Mouse (Mus musculus): Measurements from ENCODE around the gene Auh. TPM values are rescaled to one million over a fixed set of nuclear protein-coding genes. Genes with fewer than 3 reads are reported as not detected.

Gene Auh
- polyA plus RNA-seq, 1 experiment: 39.7 TPM

DNA sequence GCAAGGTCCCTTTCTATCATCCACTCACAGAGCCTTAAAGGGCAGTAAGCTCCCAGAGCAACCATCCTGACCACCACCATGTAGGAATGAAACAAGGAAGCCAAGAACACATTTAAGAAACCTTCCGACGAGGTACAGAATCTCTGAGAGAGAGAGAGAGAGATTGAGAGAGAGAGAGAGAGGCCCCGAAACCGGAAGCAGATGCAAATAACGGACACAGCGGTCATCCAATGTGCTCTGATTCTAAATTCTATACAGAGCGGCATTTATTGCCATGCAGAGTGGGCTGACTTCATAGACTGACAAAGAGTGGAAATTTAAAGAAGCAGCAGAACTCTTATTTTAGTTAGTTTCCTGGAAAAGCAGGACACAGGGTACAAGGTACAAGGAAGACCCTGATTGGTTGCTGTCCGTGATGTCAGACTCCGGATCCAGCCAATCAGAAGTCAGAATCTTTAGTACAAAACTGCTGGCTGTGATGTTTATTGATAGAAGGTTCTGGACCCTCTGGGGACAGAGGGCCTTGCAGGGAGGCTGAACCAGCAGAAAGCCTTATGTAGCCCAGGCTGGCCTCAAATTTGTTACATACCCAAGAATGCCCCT is 137.1 kb downstream of the Auh start:
- TF ChIP-seq CTCF (IDR thresholded peaks at IDR 0.05; ENCODE audit: borderline replicate concordance, extremely low read depth, insufficient read depth, insufficient read length) (no peak), POLR2A (IDR thresholded peaks at IDR 0.05; ENCODE audit: borderline replicate concordance, extremely low read depth, insufficient read depth, insufficient read length, poor library complexity, severe bottlenecking) (no peak)

DNA sequence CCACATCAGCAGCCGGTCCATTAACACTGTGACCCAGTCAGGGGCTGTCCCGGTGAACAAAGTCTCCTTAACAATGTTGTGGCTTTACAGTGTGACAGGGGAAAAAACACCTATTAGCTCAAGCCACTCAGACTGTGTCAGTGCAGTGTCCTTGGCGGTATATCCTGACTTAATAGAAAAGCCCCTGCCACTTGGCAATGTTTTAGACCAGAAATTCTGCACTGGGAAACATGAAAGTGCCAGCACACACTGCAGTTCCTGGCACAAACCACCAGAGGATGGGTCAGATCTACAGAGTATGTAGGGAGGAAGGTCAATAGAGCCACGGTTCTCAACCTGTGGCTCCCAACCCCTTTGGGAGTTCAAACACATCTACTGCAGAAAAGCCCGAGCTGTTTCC is 138.6 kb downstream of the Auh start:
- DNase-seq (ENCODE audit: low read depth): peak; percentile 22
- TF ChIP-seq CTCF (IDR thresholded peaks at IDR 0.05; ENCODE audit: borderline replicate concordance, extremely low read depth, insufficient read depth, insufficient read length) (peak; percentile 7; the same call in 1 of the 2 replicates), POLR2A (IDR thresholded peaks at IDR 0.05; ENCODE audit: borderline replicate concordance, extremely low read depth, insufficient read depth, insufficient read length, poor library complexity, severe bottlenecking) (no peak)

More for the DNA sequence above, 137.1 kb downstream of the Auh start:
- DNase-seq (ENCODE audit: low read depth): no peak

Other genes with a start within 250 kb of the Auh start
- 9.7 and 16.8 TPM in 2 replicates for gene Nfil3, start 51.4 kb upstream of the Auh start, polyA plus RNA-seq (2012; rRNA removed)

Data from brain, embryonic 14.5 days (tissue).